Comparison of ENCODE assay signal across 8 mouse cellular contexts in genomic region chr1:135540270-135540669, GRCm38 (mm10).
DNase-seq lines count a peak whose midpoint lies in the region; ATAC-seq and TF ChIP-seq lines count a peak whose summit lies in the region.

No protein-coding gene starts in this region.

- TF ChIP-seq POLR2A in CH12.LX (IDR thresholded peaks at IDR 0.05; ENCODE audit: low read depth, low read length): no peak

- no peak overlapping the region for H3K9ac ChIP-seq in CH12.LX (ENCODE audit: insufficient read depth, low read depth)
- no peak overlapping the region for H3K9ac ChIP-seq in forebrain, embryonic 12.5 days
- H3K9ac ChIP-seq in heart, embryonic 16.5 days (ENCODE audit: low read length): peak overlapping the region; percentile 54; the same call in 1 of the 2 replicates
- no peak overlapping the region for H3K9ac ChIP-seq in liver, embryonic 12.5 days
- no peak overlapping the region for H3K9ac ChIP-seq in stomach, embryonic 16.5 days (ENCODE audit: low read length)

- TF ChIP-seq RAD21 in CH12.LX (IDR thresholded peaks at IDR 0.05; ENCODE audit: low read depth, low read length): peak; percentile 77

- peak; percentile 83 for ATAC-seq in forebrain, embryonic 12.5 days (ENCODE audit: low FRiP score)
- ATAC-seq in heart, embryonic 16.5 days (replicated peaks; ENCODE audit: extremely low read depth, insufficient read depth, low FRiP score): peak; percentile 54
- peak; percentile 63 for ATAC-seq in liver, embryonic 12.5 days
- peak; percentile 55 for ATAC-seq in stomach, embryonic 16.5 days (ENCODE audit: insufficient read depth, low FRiP score)

- DNase-seq in CH12.LX (ENCODE audit: extremely low read depth): peak; percentile 85
- DNase-seq in c-Kit-positive CD71-positive TER-119-negative erythroid progenitor cells, embryonic 14.5 days (ENCODE audit: low read depth): peak; percentile 48
- DNase-seq in kidney, postnatal 14 days: peak; percentile 91
- DNase-seq in neural tube, embryonic 10.5 days (ENCODE audit: extremely low spot score, low spot score): peak; percentile 91

- dilution Hi-C loops in CH12.LX (cut with MboI; ENCODE audit: extremely low pct_ligation_motif_present, extremely low pct_unique_long_range_greater_than_20kb, low sequenced_read_pairs): no loop called here

- H3K79me2 ChIP-seq in CH12.LX (replicated peaks; ENCODE audit: control insufficient read depth, extremely low read depth, insufficient read depth, poor library complexity, severe bottlenecking): no peaks in the 10 kb centered on the region

- H3K4me3 ChIP-seq in CH12.LX (replicated peaks in 1 of 3; ENCODE audit: low read depth in 2 of 3, low read length in 2 of 3, poor library complexity in 1 of 3): no peak overlapping the region
- no peak overlapping the region for H3K4me3 ChIP-seq in forebrain, embryonic 12.5 days (replicated peaks)
- H3K4me3 ChIP-seq in heart, embryonic 16.5 days (ENCODE audit: low read length): no peak overlapping the region
- H3K4me3 ChIP-seq in liver, embryonic 12.5 days: no peak overlapping the region
- H3K4me3 ChIP-seq in stomach, embryonic 16.5 days (replicated peaks; ENCODE audit: low read length): no peak overlapping the region

- H3K9me3 ChIP-seq in CH12.LX (replicated peaks; ENCODE audit: low read length): no peaks in the 10 kb centered on the region
- no peaks in the 10 kb centered on the region for H3K9me3 ChIP-seq in forebrain, embryonic 12.5 days
- H3K9me3 ChIP-seq in heart, embryonic 16.5 days (replicated peaks; ENCODE audit: control insufficient read depth, low read length): no peaks in the 10 kb centered on the region
- no peaks in the 10 kb centered on the region for H3K9me3 ChIP-seq in liver, embryonic 12.5 days (replicated peaks)
- H3K9me3 ChIP-seq in stomach, embryonic 16.5 days (replicated peaks; ENCODE audit: control insufficient read depth, low read length): no peaks in the 10 kb centered on the region

- peak; percentile 75 to 86 for TF ChIP-seq CTCF in CH12.LX (conservative IDR thresholded peaks at IDR 0.05 in 1 of 2, IDR thresholded peaks at IDR 0.05 in 1 of 2; ENCODE audit: low read depth in 2 of 2, low read length in 2 of 2)

- H3K4me2 ChIP-seq in CH12.LX (ENCODE audit: insufficient read depth, low read depth, poor library complexity, severe bottlenecking): no peak overlapping the region
- no peak overlapping the region for H3K4me2 ChIP-seq in forebrain, embryonic 12.5 days
- H3K4me2 ChIP-seq in heart, embryonic 16.5 days (ENCODE audit: low read depth, low read length): no peak overlapping the region
- no peak overlapping the region for H3K4me2 ChIP-seq in liver, embryonic 12.5 days
- H3K4me2 ChIP-seq in stomach, embryonic 16.5 days (ENCODE audit: low read depth, low read length): no peak overlapping the region

- WGBS in forebrain, embryonic 12.5 days: 22% methylated on average over 4 of the region's 4 CpGs
- 23% methylated on average over 4 of the region's 4 CpGs for WGBS in heart, embryonic 16.5 days
- 27% methylated on average over 4 of the region's 4 CpGs for WGBS in liver, embryonic 12.5 days (ENCODE audit: insufficient replicate concordance)
- WGBS in stomach, embryonic 16.5 days: 20% methylated on average over 4 of the region's 4 CpGs

- TF ChIP-seq EP300 in CH12.LX (IDR thresholded peaks at IDR 0.05; ENCODE audit: low read length): no peak

- H3K27me3 ChIP-seq in CH12.LX (replicated peaks): peaks cover 4% of the 10 kb centered on the region
- H3K27me3 ChIP-seq in forebrain, embryonic 12.5 days: no peaks in the 10 kb centered on the region
- H3K27me3 ChIP-seq in heart, embryonic 16.5 days (ENCODE audit: control insufficient read depth, insufficient read depth, low read length): no peaks in the 10 kb centered on the region
- no peaks in the 10 kb centered on the region for H3K27me3 ChIP-seq in liver, embryonic 12.5 days (replicated peaks)
- H3K27me3 ChIP-seq in stomach, embryonic 16.5 days (ENCODE audit: control insufficient read depth, insufficient read depth, low read length): no peaks in the 10 kb centered on the region

- in situ Hi-C loops in CH12.LX (cut with MboI; ENCODE audit: low pct_ligation_motif_present, low pct_unique_long_range_greater_than_20kb, low sequenced_read_pairs): loop anchor here (5.0 kb wide), 1 partner anchor 88 kb away; no protein-coding TSS in a partner anchor

- H3K4me1 ChIP-seq in CH12.LX (ENCODE audit: control insufficient read depth in 1 of 2, insufficient read depth in 2 of 2): peaks cover 13 to 39% of the 10 kb centered on the region in 2 experiments
- H3K4me1 ChIP-seq in forebrain, embryonic 12.5 days: peaks cover 20% of the 10 kb centered on the region
- peaks cover 53% of the 10 kb centered on the region for H3K4me1 ChIP-seq in heart, embryonic 16.5 days (ENCODE audit: control insufficient read depth, insufficient read depth, low read length)
- no peaks in the 10 kb centered on the region; the same call in 1 of the 2 replicates for H3K4me1 ChIP-seq in liver, embryonic 12.5 days
- peaks cover 19% of the 10 kb centered on the region for H3K4me1 ChIP-seq in stomach, embryonic 16.5 days (ENCODE audit: control insufficient read depth, insufficient read depth, low read length)

- no peak overlapping the region for H3K27ac ChIP-seq in CH12.LX (ENCODE audit: insufficient read depth, low read depth)
- no peak overlapping the region for H3K27ac ChIP-seq in forebrain, embryonic 12.5 days
- H3K27ac ChIP-seq in heart, embryonic 16.5 days (ENCODE audit: low read length): no peak overlapping the region
- H3K27ac ChIP-seq in liver, embryonic 12.5 days: no peak overlapping the region
- H3K27ac ChIP-seq in stomach, embryonic 16.5 days (ENCODE audit: low read length): peak overlapping the region; percentile 32; the same call in 1 of the 2 replicates

- no peaks in the 10 kb centered on the region for H3K36me3 ChIP-seq in CH12.LX (replicated peaks in 1 of 2; ENCODE audit: control insufficient read depth in 1 of 2, insufficient read depth in 1 of 2, low read length in 1 of 2)
- H3K36me3 ChIP-seq in forebrain, embryonic 12.5 days (replicated peaks): 0 out of 2 replicates have a peak, but pooled peaks cover 5% of the 10 kb centered on the region
- no peaks in the 10 kb centered on the region for H3K36me3 ChIP-seq in heart, embryonic 16.5 days (ENCODE audit: control insufficient read depth, insufficient read depth)
- H3K36me3 ChIP-seq in liver, embryonic 12.5 days: no peaks in the 10 kb centered on the region
- H3K36me3 ChIP-seq in stomach, embryonic 16.5 days (ENCODE audit: control insufficient read depth, insufficient read depth, low read length): no peaks in the 10 kb centered on the region

TF ChIP-seq in CH12.LX, 34 proteins besides CTCF, POLR2A, EP300 and RAD21:
- TF ChIP-seq USF2 (conservative IDR thresholded peaks at IDR 0.05; ENCODE audit: low read depth, low read length) (no peak), SMC3 (IDR thresholded peaks at IDR 0.05; ENCODE audit: low read depth, low read length) (peak; percentile 77), USF1 (IDR thresholded peaks at IDR 0.05; ENCODE audit: low read depth, low read length) (no peak), ZC3H11A (IDR thresholded peaks at IDR 0.05; ENCODE audit: low read depth, low read length) (peak; percentile 3; the same call in 1 of the 2 replicates)
